Mouse (Mus musculus): ENCODE data around the gene Kat2a.

DNA sequence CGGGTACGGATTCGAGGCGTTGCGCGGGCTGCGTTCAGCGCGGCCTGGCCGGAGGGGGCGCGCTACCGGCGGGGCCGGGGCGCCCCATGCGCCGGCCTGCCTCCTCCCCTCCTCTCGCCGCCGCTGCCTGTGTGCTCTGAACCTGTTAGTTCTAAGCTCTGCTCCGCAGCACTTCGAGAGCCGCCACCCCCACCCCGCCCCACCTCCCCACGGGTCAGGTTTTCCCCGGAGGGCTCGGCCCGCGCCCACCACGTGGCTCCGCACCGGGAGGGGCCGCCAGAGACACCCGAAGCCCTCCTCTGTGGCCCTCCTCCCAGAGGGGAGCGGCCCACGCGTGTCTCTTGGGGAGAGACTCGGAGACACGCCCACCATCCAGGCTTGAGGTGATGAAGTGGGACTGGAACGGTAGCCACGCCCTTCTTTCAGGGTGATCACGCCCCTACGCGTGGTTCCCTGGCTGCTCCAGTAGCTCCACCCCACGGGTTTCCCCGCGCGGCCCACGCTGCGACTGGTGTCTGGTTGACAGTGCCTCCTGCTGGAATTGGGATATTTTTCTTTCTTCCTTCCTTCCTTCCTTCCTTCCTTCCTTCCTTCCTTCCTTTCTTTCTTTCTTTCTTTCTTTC is 47.5 kb upstream of the Kat2a start, which contains the start of gene Kcnh4:
- TF ChIP-seq POLR2A (IDR thresholded peaks at IDR 0.05; ENCODE audit: insufficient read depth, low read depth, low read length) = no peak
- no peak for TF ChIP-seq CTCF (IDR thresholded peaks at IDR 0.05; ENCODE audit: insufficient read depth, low read depth, low read length)

Data from olfactory bulb, adult 2 months (tissue).